Mouse (Mus musculus): ENCODE data around the gene Vmn1r90.
"Not testable (repeated sequence)": the region's sequence is repeated elsewhere in the genome, so short reads cannot be mapped to it uniquely, and the experiment has no call there.

Gene Vmn1r90

DNA sequence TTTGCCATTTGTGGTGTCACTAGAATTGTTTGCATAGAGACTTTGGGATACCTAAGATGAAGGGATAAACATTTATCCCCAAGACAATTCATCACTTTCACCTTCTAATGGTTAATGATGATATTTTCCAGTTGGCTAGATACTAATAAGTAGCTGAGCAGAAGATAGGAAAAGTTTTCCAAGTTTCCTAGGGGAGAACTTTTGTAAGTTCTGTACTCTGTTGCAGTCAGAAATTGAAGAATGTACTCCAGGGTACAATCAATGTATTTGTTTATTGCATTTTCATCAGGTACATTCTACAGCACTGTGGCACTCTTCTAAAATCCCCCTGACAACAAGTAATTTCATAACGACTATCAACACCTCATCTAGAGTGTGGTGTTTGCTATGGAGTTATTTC, at the start of gene Vmn1r90:
TSS of gene Vmn1r90 (minus strand) at position 101 of the 400 bp plus-strand sequence.
- in situ Hi-C loops (cut with MboI), result no loop called here

DNA sequence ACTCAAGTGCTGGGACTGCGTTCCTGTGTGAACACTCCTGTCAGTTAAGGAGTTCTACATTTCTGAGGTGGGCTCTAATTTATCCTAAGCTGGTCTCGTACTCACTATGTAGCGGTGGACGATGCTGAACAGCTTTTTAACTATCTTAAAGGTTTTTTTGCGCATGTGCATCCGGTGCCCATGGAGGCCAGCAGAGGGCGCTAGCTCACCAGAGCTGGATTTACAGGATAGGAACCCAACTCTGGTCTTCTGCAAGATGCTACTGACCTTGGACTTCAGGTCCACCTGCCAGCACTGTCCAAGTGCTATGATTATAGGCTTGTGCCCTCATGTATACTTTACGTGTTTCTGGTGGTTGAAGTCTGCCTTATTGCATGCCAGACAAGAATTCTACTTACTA, 29.7 kb upstream of the Vmn1r90 start:
- in situ Hi-C loops (cut with MboI), result not testable (repeated sequence)

DNA sequence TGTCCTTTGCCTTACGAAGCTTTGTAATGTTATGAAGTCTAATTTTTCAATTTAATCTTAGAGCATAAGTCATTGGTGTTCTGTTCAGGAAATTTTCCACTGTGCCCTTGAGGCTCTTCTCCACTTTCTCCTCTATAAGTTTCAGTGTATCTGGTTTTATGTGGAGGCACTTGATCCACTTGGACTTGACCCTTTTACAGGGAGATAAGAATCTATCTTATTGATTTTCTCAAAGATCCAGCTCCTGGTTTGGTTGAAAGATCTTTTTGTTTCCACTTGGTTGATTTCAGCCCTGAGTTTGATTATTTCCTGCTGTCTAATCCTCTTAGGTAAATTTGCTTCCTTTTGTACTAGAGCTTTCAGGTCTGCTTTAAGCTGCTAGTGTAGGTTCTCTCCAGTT, 11.0 kb downstream of the Vmn1r90 start:
- in situ Hi-C loops (cut with MboI), result no loop called here

DNA sequence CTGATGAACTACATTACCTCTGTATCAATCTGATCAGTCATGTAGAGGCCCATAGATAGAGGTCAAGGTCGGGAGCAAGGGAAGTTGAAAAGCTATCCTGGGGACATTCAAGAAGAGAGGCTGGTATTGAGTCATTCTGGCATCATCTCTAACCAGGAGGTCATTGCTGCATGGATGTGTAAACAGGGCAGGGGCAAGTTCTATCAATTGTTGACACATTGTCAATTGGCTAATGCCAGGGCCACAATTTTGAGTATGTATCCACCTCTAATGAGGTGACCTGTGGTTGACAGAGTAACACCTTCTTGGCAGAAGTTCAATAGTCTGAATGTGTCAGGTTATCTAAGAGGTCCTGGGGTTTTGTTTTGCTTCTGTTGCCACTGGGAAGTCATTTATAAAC, 38.0 kb downstream of the Vmn1r90 start:
- in situ Hi-C loops (cut with MboI), result no loop called here

DNA sequence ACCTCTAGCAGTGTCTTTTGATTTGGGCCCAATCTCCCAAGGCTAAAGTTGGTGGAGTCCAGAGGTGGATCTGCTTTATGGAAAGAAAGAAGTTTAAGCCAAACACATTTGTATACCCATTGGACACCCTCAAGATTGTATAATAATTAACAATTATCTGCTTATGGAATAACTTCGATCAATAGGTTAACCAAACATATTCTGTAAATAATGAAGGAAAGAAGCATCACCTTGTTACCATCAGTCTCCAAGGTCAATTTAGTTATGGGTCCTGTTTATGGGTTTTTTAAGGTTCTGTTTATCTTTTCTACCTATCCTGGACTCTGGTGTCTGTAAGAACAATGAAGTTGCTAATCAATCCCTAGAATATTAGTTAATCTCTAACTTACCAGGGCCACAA, 40.7 kb downstream of the Vmn1r90 start:
- in situ Hi-C loops (cut with MboI), result no loop called here

DNA sequence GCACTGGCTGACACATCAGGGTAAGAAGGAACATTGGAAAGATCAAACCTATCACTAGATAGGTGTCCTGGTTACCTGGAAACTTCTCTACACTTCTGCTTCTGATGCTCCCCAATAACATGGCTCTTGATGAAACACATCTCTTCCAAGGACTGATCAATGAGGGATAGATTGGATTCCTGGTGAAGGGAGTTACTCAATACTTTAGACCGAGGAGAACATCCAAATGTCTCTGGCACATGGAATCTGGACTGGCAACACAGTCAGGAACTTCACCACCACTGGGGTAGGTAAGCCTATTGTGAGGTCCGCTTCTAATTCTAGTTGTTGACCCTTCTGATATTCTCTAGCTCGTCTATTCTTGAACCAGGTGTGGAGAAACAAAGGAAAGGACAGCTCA, 45.0 kb downstream of the Vmn1r90 start:
- in situ Hi-C loops (cut with MboI), result no loop called here

Measured in mature B cell (primary cell).